Mouse (Mus musculus): Measurements from ENCODE around the gene Hirip3.
A peak's percentile ranks its signal among the peaks of the same experiment; 100 is the strongest.

Hirip3 gene

GRCm38 (mm10) chr7:126861429-126862130 lies at the start of gene Hirip3:
Hirip3 (plus strand) TSS chr7:126861972.
- DNase-seq, result peak; percentile 88 to 94

DNA sequence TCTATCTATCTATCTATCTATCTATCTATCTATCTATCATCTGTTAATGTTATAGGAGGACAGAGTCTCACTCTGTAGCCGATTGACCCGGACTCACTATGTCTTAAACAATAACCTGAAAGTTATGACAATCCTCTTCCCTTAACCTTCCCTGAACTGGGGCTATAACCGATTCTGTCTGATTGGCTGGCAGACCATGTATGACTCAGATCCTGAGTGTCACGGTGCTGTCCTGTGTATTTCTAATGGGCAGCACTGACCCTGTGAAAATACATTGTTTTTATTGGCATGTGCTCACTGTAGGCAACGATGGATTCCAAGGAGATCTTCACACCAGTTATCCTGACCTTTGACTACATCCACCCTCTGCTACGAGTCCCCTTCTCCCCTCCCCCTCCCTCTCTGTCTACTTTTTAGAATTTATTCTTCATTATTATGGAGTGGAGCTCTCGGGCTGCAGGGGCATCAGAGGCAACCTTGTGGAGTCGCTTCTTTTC lies 46.0 kb upstream of the Hirip3 start:
- DNase-seq, result no peak

GRCm38 (mm10) chr7:126816494-126816893 lies 45.3 kb upstream of the Hirip3 start:
- no peak for DNase-seq

DNA sequence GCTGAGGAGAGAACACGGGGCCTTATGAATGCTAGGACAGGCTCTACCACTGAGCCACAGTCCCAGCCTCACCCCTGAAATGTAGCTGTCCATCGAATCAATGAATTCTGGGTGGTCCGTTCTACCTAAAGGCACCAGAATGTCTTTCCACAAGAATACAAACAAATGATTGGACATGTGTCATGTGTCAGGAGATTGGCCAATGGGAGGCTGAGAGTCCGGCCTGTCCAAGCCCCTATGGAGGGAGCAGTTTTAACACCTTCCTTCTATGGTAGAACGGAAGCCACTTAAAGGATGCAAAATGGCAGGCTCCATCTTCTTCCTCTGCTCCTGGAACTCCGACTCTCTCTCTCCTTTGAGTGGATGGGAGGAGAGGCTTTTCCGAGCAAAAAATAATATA lies 44.2 kb upstream of the Hirip3 start:
- no peak for DNase-seq

DNA sequence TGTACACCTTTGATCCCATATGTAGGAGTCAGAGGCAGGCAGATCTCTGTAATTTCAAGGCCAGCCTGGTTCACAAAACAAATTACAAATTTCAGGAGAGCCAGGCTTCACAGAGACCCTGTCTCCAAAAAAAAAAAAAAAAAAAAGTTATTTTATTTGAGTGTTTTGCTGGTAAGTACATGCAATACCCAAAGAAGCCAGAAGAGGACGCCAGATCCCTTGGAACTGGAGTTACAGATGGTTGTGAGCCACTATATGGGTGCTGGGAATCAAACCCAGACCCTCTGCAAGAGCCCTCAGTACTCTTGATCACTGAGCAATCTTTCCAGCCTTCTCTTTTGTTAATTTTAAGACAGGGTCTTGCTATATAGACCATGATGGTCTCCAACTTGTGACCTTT lies 43.0 kb upstream of the Hirip3 start:
- no peak for DNase-seq

DNA sequence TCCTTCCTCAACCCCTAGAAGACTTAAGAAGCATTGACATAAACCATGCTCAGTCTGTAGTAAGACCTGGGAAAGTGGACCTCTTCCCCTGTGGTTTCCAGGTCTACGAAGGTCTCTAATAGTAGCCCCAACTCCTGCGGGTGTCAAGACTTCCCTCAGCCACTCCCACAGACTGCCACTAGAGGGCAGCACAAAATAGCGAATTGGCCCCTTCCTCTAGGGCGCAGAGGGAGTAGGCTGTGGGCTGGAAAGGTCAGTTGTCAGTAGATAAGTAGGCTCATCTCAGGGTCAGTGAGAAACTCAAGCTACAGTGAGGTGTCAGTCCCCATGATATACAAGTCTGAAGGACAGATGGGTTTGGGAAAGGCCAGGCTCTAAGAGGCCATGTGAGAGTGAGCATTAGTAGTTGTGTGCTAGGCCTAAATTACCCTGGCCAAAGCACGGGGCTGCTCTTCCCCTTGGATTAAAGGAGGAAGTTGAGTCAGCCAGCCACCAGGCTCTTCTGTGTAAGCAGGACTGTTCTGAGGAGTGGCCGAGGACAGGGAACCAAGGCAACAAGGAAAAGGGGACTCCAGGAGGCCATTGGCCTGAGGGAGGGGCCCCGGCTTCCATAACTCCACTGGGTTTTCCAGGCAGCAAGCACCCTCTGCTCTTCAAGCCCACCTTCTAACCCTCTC lies 39.8 kb upstream of the Hirip3 start:
- DNase-seq, result peak; percentile 35 to 48

DNA sequence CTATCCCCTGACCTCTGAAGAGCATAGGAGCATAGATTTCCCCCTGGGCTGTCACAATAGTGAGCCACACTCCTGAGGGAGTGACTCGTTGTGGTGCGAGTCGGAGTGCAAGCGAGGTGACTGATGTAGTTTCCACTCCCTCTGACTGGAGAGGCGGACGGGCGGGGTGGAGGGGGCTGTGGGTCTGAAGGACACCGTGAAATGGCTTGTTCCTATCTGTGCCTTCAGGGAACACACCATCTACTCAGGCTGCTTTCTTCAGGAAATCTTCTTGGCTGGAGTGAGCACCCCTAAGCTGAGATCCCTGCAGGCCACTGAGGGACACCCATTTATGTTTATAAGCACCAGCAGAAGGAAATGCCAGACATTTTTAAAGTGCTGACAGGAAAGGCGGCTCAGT lies 39.0 kb upstream of the Hirip3 start:
- DNase-seq, result no peak

DNA sequence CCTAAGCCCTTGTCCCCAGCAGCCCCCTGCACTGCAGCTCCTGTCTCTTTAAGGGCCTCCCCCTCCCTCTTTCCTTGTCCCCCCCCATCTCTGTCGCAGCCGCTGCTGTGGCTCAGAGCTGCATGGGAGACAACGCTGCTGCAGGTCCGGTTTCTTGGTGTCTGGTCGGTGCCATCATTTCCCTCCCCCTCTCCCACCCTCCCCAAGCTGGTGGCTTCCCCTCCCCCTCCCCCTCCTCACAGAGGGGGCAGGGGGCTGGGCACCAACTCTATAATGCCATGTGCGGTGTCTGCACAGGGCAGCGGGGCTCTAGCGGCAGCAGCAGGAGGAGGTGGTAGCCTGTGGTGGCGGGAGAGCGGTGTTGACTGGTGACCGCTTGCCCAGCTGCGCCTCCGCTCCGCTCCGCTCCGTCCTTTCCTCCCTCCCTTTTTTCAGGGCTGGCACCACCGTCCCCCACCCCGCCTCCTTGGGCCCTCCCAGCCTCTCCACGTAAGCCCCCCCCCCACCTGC lies 38.5 kb upstream of the Hirip3 start:
- no peak for DNase-seq

DNA sequence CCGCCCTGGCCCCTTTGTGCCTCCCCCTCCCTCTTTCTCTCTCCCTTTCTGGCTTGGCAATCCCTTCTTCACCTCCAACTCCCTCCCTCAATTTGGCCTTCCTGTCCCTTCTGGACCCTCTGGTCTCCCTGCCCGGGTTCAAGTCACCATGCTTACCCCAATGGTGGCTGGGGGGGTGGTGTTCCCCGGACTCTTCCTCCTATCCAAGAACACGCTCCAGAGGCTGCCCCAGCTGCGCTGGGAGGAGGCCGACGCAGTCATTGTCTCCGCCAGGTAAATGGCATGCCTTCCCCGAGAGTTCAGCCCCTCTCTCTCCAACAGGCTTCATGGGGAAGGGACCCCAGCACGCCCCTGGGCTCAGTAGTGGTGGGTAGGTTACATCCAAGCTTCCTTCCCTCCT lies 37.8 kb upstream of the Hirip3 start:
- DNase-seq, result no peak

GRCm38 (mm10) chr7:126825403-126825802 lies 36.4 kb upstream of the Hirip3 start:
- DNase-seq, result no peak

GRCm38 (mm10) chr7:126825952-126826351 lies 35.8 kb upstream of the Hirip3 start:
- no peak for DNase-seq

- no peak for DNase-seq
These were observed 30.2 kb upstream of the Hirip3 start, which contains the start of gene 4930451I11Rik for GRCm38 (mm10) chr7:126831539-126831938. 4930451I11Rik (minus strand) TSS chr7:126831639.

- DNase-seq, result peak; percentile 51 to 68
These were observed 29.7 kb upstream of the Hirip3 start for GRCm38 (mm10) chr7:126832036-126832598.

DNA sequence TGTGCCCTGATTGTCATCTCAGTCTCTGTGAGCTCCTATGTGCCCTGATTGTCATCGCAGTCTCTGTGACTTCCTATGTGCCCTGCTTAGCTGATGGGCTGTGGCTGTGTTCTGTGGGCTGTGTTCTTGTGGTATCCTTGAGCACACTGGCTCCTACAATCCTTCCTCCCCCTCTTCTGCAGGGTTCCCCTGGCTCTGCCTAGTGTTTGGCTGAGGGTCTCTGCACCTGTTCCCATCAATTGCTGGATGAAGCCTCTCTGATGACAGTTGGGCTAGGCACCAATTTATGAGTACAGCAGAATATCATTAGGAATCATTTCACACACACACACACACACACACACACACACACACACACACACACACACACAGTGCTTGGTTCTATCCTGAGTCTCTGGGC lies 28.5 kb upstream of the Hirip3 start:
- no peak for DNase-seq

DNA sequence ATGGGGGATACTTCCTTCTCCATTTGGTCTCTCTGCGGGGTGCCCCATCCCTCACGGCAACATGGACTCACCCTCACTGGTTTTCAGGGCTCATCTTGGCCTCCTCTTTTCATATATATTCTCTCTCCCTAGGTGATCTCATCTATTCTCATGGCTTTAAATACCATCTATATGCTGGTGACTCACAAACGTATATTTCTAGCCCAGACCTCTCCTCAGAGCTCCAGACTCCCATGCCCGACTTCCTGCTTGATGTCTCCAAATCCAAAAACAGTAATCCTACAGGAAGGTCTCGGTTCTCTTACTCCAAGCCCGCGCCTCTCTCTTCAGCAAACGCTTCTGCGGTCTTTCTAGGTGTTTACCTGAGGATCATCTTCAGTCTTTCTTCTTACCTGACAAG lies 18.5 kb upstream of the Hirip3 start:
- DNase-seq, result no peak

DNA sequence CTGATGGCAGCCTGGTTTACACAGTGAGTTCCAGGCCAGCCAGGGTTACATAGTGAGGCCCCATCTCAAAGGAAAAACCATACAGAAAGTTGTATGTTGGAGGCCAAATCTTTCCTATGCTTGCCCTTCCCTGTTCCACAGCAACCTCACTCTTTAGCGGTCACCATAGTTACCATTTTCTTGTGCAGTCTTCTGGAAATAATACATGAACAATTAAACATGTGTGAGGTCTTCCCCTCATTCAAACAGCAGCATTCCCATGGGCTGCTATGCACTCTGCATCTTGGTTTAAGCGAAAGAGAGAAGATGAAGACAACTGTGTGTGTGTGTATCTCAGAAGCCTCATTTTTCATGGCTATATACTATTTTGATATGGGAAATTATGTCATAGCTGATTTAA lies 16.3 kb upstream of the Hirip3 start:
- DNase-seq, result no peak

GRCm38 (mm10) chr7:126847116-126847420 lies 14.7 kb upstream of the Hirip3 start, which contains the start of gene Doc2a:
Doc2a (plus strand) TSS chr7:126847416.
- DNase-seq, result no peak

DNA sequence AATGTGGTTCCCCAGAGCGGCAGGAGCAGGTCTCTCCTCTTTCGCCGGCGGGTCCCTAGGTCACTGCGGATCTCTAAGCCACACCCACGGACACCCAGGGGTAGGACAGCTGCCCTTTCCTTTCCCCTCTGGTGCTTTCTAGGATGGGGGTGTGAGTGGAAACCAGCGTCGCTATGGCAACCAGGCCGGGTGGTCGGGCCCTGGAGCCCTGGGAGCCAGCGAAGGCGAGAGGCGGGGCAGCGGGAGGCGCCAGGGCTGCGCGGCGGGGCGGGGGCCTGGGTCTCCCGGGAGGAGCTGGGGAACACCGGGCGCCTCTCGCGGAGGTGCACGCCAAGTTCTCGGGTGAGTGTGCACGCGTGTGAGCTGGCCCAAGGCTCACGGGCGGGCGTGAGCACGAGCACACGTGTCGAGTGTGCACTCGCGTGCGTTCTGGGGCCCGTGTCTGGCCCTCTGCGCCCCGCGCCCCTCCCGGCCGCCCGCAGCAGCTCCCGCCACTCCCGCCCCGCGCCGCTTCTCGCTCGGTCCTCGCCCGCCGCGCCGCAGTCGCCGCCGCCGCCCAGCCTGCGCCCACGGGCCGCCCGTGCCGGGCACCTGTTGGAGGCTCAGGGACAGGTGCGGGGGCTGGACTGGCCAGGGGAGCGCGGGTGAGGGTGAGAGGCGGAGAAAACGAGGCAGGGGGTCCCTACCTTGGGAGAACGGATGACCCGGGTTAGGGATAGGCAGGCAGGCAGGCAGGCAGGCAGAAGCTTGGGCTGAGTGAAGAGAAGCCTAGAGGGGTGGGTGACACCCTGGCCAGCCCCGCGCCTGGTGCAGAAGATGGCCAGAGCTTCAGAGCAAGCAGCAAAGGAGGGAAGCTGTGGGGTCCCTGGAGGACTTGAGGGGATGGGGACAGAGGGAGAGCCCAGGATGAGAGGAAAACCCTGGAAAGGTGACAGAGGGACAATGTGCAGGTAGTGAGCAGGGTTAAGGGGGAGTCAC lies 14.1 kb upstream of the Hirip3 start:
- no peak for DNase-seq

DNA sequence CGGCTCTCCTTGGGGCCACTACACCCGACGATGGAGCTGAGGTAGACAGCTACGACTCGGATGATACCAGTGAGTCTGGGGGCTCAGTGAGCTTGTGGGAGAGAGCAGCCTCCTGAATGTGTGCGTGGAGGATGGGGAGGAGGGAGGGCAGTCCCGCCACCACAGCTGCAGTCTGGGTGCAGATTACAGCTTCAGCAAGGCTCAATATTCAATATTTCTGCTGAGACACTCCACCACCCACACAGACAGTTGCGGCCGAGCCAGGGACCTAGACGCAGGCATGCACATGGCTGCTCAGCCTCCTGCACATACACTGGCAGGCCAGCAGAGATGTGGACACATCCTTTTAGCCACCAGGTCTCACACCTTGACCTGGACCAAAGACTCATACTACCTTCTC lies 13.0 kb upstream of the Hirip3 start:
- DNase-seq, result no peak

DNA sequence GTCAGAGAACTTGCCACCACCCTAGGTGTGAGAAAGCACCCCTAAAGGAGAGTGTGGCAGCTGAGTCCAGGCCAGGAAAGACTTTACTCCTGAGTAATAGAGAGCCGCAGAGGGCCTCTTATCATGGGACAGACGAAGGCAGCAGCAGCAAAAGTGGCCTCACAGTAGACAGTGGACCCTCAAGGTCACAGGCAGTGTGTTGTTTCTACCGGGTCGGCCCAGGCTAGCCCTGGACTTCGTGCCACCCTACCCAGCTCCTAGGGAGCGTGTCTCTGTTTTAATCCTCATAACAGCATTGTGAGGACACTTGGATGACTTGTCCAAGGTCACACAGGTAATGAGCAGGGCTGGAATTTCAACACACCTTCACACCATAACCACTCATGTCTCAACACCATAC lies 11.6 kb upstream of the Hirip3 start:
- no peak for DNase-seq

DNA sequence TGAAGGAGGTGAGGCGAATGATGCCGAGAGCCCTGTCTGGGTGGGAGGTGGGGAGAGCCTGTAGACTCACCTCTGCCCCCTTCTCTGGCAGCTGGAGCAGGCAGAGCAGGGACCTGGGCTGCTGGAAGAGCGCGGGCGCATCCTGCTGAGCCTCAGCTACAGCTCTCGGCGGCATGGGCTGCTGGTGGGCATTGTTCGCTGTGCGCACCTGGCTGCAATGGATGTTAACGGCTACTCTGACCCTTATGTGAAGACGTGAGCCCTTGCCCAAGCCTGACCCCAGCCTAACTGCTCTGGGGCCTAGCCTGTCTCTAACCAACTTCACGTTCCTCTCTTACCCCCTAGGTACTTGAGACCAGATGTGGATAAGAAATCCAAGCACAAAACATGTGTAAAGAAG lies 10.6 kb upstream of the Hirip3 start:
- no peak for DNase-seq

GRCm38 (mm10) chr7:126853454-126853853 lies 8.3 kb upstream of the Hirip3 start:
- DNase-seq, result no peak

GRCm38 (mm10) chr7:126855641-126856040 lies 6.1 kb upstream of the Hirip3 start:
- DNase-seq, result no peak

Measured in thymus, adult 18-20 months (tissue).